Mouse (Mus musculus) CH12.LX (cell line): ENCODE measurements around the gene Ntn1. TPM values are rescaled to one million over a fixed set of nuclear protein-coding genes. Genes with fewer than 3 reads are reported as not detected.

Source experiments
- DNase-seq: peaks from one replicate; pipeline ENCODE4 v3.0.0-alpha.2; 2013; ENCODE audit errors: extremely low read depth
- H3K27ac ChIP-seq: 2 replicates; pipeline ENCODE4 v1.5.1; 2012; ENCODE audit warnings: low read depth, mild to moderate bottlenecking, control low read depth, moderate library complexity; ENCODE audit not compliant: insufficient read depth
- H3K27me3 ChIP-seq: replicated peaks from 2 replicates; pipeline ENCODE3; 2012; ENCODE audit warnings: inconsistent platforms
- H3K36me3 ChIP-seq, 2 experiments: replicated peaks in 1 of 2; 2 replicates each; pipeline versions ENCODE3 to v1.6.1; 2012; ENCODE audit warnings: inconsistent platforms in 1 of 2, low read length in 1 of 2, mild to moderate bottlenecking in 1 of 2, mixed read lengths in 1 of 2, moderate library complexity in 1 of 2; ENCODE audit not compliant: control insufficient read depth in 1 of 2, insufficient read depth in 1 of 2
- H3K4me1 ChIP-seq, 2 experiments: 2 replicates each; pipeline ENCODE4 v1.6.1; 2012; ENCODE audit warnings: inconsistent platforms in 1 of 2, moderate library complexity in 1 of 2; ENCODE audit not compliant: insufficient read depth in 2 of 2, control insufficient read depth in 1 of 2
- H3K4me2 ChIP-seq: 2 replicates; pipeline ENCODE4 v1.6.1; 2012; ENCODE audit warnings: low read depth, mild to moderate bottlenecking, control low read depth; ENCODE audit not compliant: poor library complexity, insufficient read depth, severe bottlenecking
- H3K4me3 ChIP-seq, 3 experiments: fragments of 150-350 bp in 1 of 3; sonication (generic) in 1 of 3; replicated peaks in 1 of 3; 2 replicates each; pipeline versions ENCODE3 to v1.5.1; 2011 to 2012; ENCODE audit warnings: low read depth in 2 of 3, low read length in 2 of 3, mild to moderate bottlenecking in 2 of 3, moderate library complexity in 2 of 3, control low read depth in 1 of 3, improper control_type of control experiment in 1 of 3, inconsistent platforms in 1 of 3, mixed read lengths in 1 of 3; ENCODE audit not compliant: poor library complexity in 1 of 3
- H3K79me2 ChIP-seq: replicated peaks from 2 replicates; pipeline ENCODE4 v1.6.1; 2012; ENCODE audit warnings: mild to moderate bottlenecking, moderate library complexity; ENCODE audit not compliant: control insufficient read depth, poor library complexity, insufficient read depth, severe bottlenecking; ENCODE audit errors: extremely low read depth
- H3K9ac ChIP-seq: 2 replicates; pipeline ENCODE4 v1.6.1; 2012; ENCODE audit warnings: low read depth, mild to moderate bottlenecking, control low read depth, moderate library complexity; ENCODE audit not compliant: insufficient read depth
- H3K9me3 ChIP-seq: replicated peaks from 2 replicates; pipeline ENCODE3; 2012; ENCODE audit warnings: low read length, inconsistent platforms, mixed read lengths
- CHD2 ChIP-seq: IDR thresholded peaks from 2 replicates; pipeline ENCODE4 v1.6.1; 2011; ENCODE audit warnings: low read length, improper control_type of control experiment
- CTCF ChIP-seq, 2 experiments: IDR thresholded peaks in 1 of 2; conservative IDR thresholded peaks in 1 of 2; 2 replicates each; pipeline ENCODE4 v1.5.1; 2011 to 2012; ENCODE audit warnings: low read depth in 2 of 2, low read length in 2 of 2, improper control_type of control experiment in 1 of 2, inconsistent platforms in 1 of 2, mild to moderate bottlenecking in 1 of 2, moderate library complexity in 1 of 2
- ETS1 ChIP-seq: conservative IDR thresholded peaks from 2 replicates; pipeline ENCODE4 v1.6.1; 2012; ENCODE audit warnings: low read depth, mild to moderate bottlenecking, inconsistent platforms, low read length, improper control_type of control experiment, moderate library complexity
- GABPA ChIP-seq: IDR thresholded peaks from 2 replicates; pipeline ENCODE4 v1.6.1; 2012; ENCODE audit warnings: low read depth, low read length, improper control_type of control experiment, inconsistent platforms; ENCODE audit not compliant: insufficient replicate concordance
- IRF4 ChIP-seq: IDR thresholded peaks from 2 replicates; pipeline ENCODE4 v1.6.1; 2014; ENCODE audit warnings: low read depth, mild to moderate bottlenecking, inconsistent platforms, low read length, improper control_type of control experiment
- KAT2A ChIP-seq: IDR thresholded peaks from 2 replicates; pipeline ENCODE4 v1.6.1; 2012; ENCODE audit warnings: low read length, improper control_type of control experiment, inconsistent platforms; ENCODE audit not compliant: insufficient replicate concordance
- MAFK ChIP-seq: IDR thresholded peaks from 2 replicates; pipeline ENCODE4 v1.6.1; 2011; ENCODE audit warnings: low read length, improper control_type of control experiment; ENCODE audit not compliant: insufficient replicate concordance
- MEF2A ChIP-seq: IDR thresholded peaks from 2 replicates; pipeline ENCODE4 v1.6.1; 2014; ENCODE audit warnings: low read depth, mild to moderate bottlenecking, inconsistent platforms, low read length, improper control_type of control experiment, borderline replicate concordance
- MYC ChIP-seq: IDR thresholded peaks from 2 replicates; pipeline ENCODE4 v1.6.1; 2011; ENCODE audit warnings: low read depth, mild to moderate bottlenecking, improper control_type of control experiment, low read length
- NELFE ChIP-seq: IDR thresholded peaks from 2 replicates; pipeline ENCODE4 v1.6.1; 2011; ENCODE audit warnings: low read depth, low read length, improper control_type of control experiment
- PAX5 ChIP-seq: IDR thresholded peaks from 2 replicates; pipeline ENCODE4 v1.6.1; 2012; ENCODE audit warnings: low read length, inconsistent platforms, mixed read lengths
- POLR2A ChIP-seq: IDR thresholded peaks from 2 replicates; pipeline ENCODE4 v1.6.1; 2011; ENCODE audit warnings: low read depth, mild to moderate bottlenecking, improper control_type of control experiment, low read length
- RAD21 ChIP-seq: IDR thresholded peaks from 2 replicates; pipeline ENCODE4 v1.6.1; 2011; ENCODE audit warnings: low read depth, mild to moderate bottlenecking, low read length, improper control_type of control experiment, moderate library complexity
- RCOR1 ChIP-seq: conservative IDR thresholded peaks from 2 replicates; pipeline ENCODE4 v1.6.1; 2012; ENCODE audit warnings: low read depth, mild to moderate bottlenecking, inconsistent platforms, low read length, improper control_type of control experiment
- SIN3A ChIP-seq: IDR thresholded peaks from 2 replicates; pipeline ENCODE4 v1.6.1; 2012; ENCODE audit warnings: low read length, improper control_type of control experiment, inconsistent platforms
- UBTF ChIP-seq: IDR thresholded peaks from 2 replicates; pipeline ENCODE4 v1.6.1; 2012; ENCODE audit warnings: low read depth, mild to moderate bottlenecking, inconsistent platforms, low read length, improper control_type of control experiment, moderate library complexity
- USF1 ChIP-seq: IDR thresholded peaks from 2 replicates; pipeline ENCODE4 v1.6.1; 2014; ENCODE audit warnings: low read depth, mild to moderate bottlenecking, inconsistent platforms, low read length, improper control_type of control experiment
- USF2 ChIP-seq: conservative IDR thresholded peaks from 2 replicates; pipeline ENCODE4 v1.6.1; 2011; ENCODE audit warnings: low read depth, low read length, improper control_type of control experiment
- ZKSCAN1 ChIP-seq: IDR thresholded peaks from 2 replicates; pipeline ENCODE4 v1.6.1; 2012; ENCODE audit warnings: low read depth, inconsistent platforms, low read length, improper control_type of control experiment, borderline replicate concordance
- dilution Hi-C: fragments of 300-500 bp; cut with MboI; formaldehyde crosslinking; loops from 2 replicates; pipeline ENCODE4 v1.14.3; 2020; ENCODE audit warnings: low sequenced_read_pairs; ENCODE audit not compliant: extremely low pct_unique_long_range_greater_than_20kb, extremely low pct_ligation_motif_present
- in situ Hi-C: fragments of 300-500 bp; cut with MboI; formaldehyde crosslinking; loops from 3 replicates; pipeline ENCODE4 v1.14.3; 2019; ENCODE audit warnings: low sequenced_read_pairs, low pct_ligation_motif_present, low pct_unique_long_range_greater_than_20kb, mixed read lengths
- polyA plus RNA-seq: library from polyadenylated mRNA; unstranded; fragments of >175 nt; gene quantifications from 2 replicates; pipeline ENCODE4 v1.2.1, GENCODE M21; 2012; ENCODE audit warnings: low read depth; ENCODE audit not compliant: insufficient read length
- total RNA-seq, 2 experiments: library from RNA; depleted of rRNA; stranded (reverse); fragments of 300-350 nt in 1 of 2; fragments of >200 nt in 1 of 2; gene quantifications; 2 replicates each; pipeline ENCODE4 v1.2.3; 2012 to 2014

Gene Ntn1
- total and polyA plus RNA-seq, 3 experiments: 0.54 to 1.2 (median 0.59) TPM

- in situ Hi-C loops: no loop called here
- no peak for TF ChIP-seq MEF2A
- no peak for TF ChIP-seq ETS1
- no peak for TF ChIP-seq MYC
These were observed 91.6 kb downstream of the Ntn1 start for GRCm38 (mm10) chr11:68308911-68309580.

GRCm38 (mm10) chr11:68305997-68306396 is 94.6 kb downstream of the Ntn1 start:
- Histone ChIP-seq H3K79me2 (no peaks in the 10 kb centered on the region), H3K4me1 (no peaks in the 10 kb centered on the region), H3K27ac (no peak overlapping the region), H3K27me3 (no peaks in the 10 kb centered on the region), H3K9me3 (no peaks in the 10 kb centered on the region), H3K9ac (no peak overlapping the region), H3K4me2 (no peak overlapping the region), H3K4me3 (no peak overlapping the region), H3K36me3 (no peaks in the 10 kb centered on the region)
- in situ Hi-C loops (no loop called here), dilution Hi-C loops (no loop called here)
- TF ChIP-seq ETS1: no peak
- DNase-seq: no peak

More at GRCm38 (mm10) chr11:68308911-68309580, 91.6 kb downstream of the Ntn1 start:
- Histone ChIP-seq H3K79me2 (no peaks in the 10 kb centered on the region), H3K4me3 (no peak overlapping the region), H3K27ac (no peak overlapping the region), H3K4me1 (no peaks in the 10 kb centered on the region), H3K9ac (no peak overlapping the region), H3K4me2 (no peak overlapping the region), H3K36me3 (no peaks in the 10 kb centered on the region), H3K27me3 (no peaks in the 10 kb centered on the region), H3K9me3 (no peaks in the 10 kb centered on the region)
- dilution Hi-C loops: no loop called here
- DNase-seq: no peak

GRCm38 (mm10) chr11:68302323-68302722 is 98.3 kb downstream of the Ntn1 start:
- no peak for DNase-seq
- dilution Hi-C loops (no loop called here), in situ Hi-C loops (no loop called here)
- H3K9ac ChIP-seq: no peak overlapping the region
- H3K27me3 ChIP-seq: peaks cover 6% of the 10 kb centered on the region
- no peaks in the 10 kb centered on the region for H3K79me2 ChIP-seq
- H3K4me2 ChIP-seq: no peak overlapping the region
- TF ChIP-seq GABPA: no peak
- TF ChIP-seq MAFK: no peak
- H3K36me3 ChIP-seq: no peaks in the 10 kb centered on the region
- H3K9me3 ChIP-seq: no peaks in the 10 kb centered on the region
- H3K4me3 ChIP-seq: no peak overlapping the region
- no peaks in the 10 kb centered on the region for H3K4me1 ChIP-seq
- H3K27ac ChIP-seq: no peak overlapping the region

- dilution Hi-C loops (no loop called here), in situ Hi-C loops (no loop called here)
- Histone ChIP-seq H3K4me3 (no peak overlapping the region), H3K9ac (no peak overlapping the region), H3K27ac (no peak overlapping the region), H3K79me2 (no peaks in the 10 kb centered on the region), H3K27me3 (peaks cover 6% of the 10 kb centered on the region), H3K36me3 (no peaks in the 10 kb centered on the region), H3K4me1 (no peaks in the 10 kb centered on the region), H3K9me3 (no peaks in the 10 kb centered on the region), H3K4me2 (no peak overlapping the region)
- DNase-seq: no peak
- TF ChIP-seq ZKSCAN1: no peak
- no peak for TF ChIP-seq SIN3A
- TF ChIP-seq IRF4: no peak
- no peak for TF ChIP-seq KAT2A
- TF ChIP-seq MAFK: no peak
- TF ChIP-seq RCOR1: no peak
- no peak for TF ChIP-seq NELFE
- no peak for TF ChIP-seq CTCF (conservative IDR thresholded peaks at IDR 0.05 in 1 of 2, IDR thresholded peaks at IDR 0.05 in 1 of 2; ENCODE audit: low read depth in 2 of 2, low read length in 2 of 2)
- no peak for TF ChIP-seq MYC
- TF ChIP-seq CHD2: no peak
- no peak for TF ChIP-seq POLR2A
- no peak for TF ChIP-seq USF2
- TF ChIP-seq PAX5: no peak
- TF ChIP-seq RAD21: no peak
- TF ChIP-seq UBTF: no peak
- TF ChIP-seq ETS1: no peak
- no peak for TF ChIP-seq USF1
These were observed 99.0 kb downstream of the Ntn1 start for GRCm38 (mm10) chr11:68301660-68302059.
